Mouse (Mus musculus) heart, embryonic 15.5 days (tissue): ENCODE results near the gene Tle1. TPM values are rescaled to one million over a fixed set of nuclear protein-coding genes. Genes with fewer than 3 reads are reported as not detected.

Experiments
- ATAC-seq: fragments of 200-750 bp; cut with Nextera tagmentation; replicated peaks from 2 replicates; pipeline ENCODE4 v1.8.0; 2017; ENCODE audit warnings: low read depth, moderate TSS enrichment; ENCODE audit not compliant: insufficient number of reproducible peaks, insufficient read depth, low FRiP score
- H3K27ac ChIP-seq: fragments of 300-500 bp; sonication (generic); 2 replicates; pipeline ENCODE4 v1.5.1; 2015; ENCODE audit warnings: mild to moderate bottlenecking, inconsistent platforms
- H3K27me3 ChIP-seq: fragments of 300-500 bp; sonication (generic); 2 replicates; pipeline ENCODE4 v1.6.1; 2015; ENCODE audit warnings: inconsistent platforms
- H3K36me3 ChIP-seq: fragments of 300-500 bp; sonication (generic); 2 replicates; pipeline ENCODE4 v1.6.1; 2015; ENCODE audit warnings: mild to moderate bottlenecking, inconsistent platforms
- H3K4me1 ChIP-seq: fragments of 300-500 bp; sonication (generic); replicated peaks from 2 replicates; pipeline ENCODE4 v1.6.1; 2015; ENCODE audit warnings: inconsistent platforms
- H3K4me2 ChIP-seq: fragments of 300-500 bp; sonication (generic); 2 replicates; pipeline ENCODE4 v1.6.1; 2015; ENCODE audit warnings: inconsistent platforms, mild to moderate bottlenecking, moderate library complexity
- H3K4me3 ChIP-seq: fragments of 300-500 bp; sonication (generic); 2 replicates; pipeline ENCODE4 v1.5.1; 2015; ENCODE audit warnings: mild to moderate bottlenecking, inconsistent platforms
- H3K9ac ChIP-seq: fragments of 300-500 bp; sonication (generic); 2 replicates; pipeline ENCODE4 v1.6.1; 2015; ENCODE audit warnings: mild to moderate bottlenecking, inconsistent platforms
- H3K9me3 ChIP-seq: fragments of 300-500 bp; sonication (generic); replicated peaks from 2 replicates; pipeline ENCODE4 v1.6.1; 2016; ENCODE audit warnings: inconsistent platforms
- WGBS: fragments of 180-500 bp; shearing (Covaris S2); methylation state at CpG from one replicate; pipeline ENCODE4 v1.1.7; 2015; ENCODE audit warnings: mixed read lengths; 5-methylcytosine and 5-hydroxymethylcytosine counted together
- polyA plus RNA-seq: library from polyadenylated mRNA; unstranded; fragments of >200 nt; fragmentation: Nextera tagmentation; extraction: Ambion mirVana; gene quantifications from 2 replicates; pipeline ENCODE4 v1.2.1, GENCODE M21; 2015

Gene Tle1
- polyA plus RNA-seq, 1 experiment from 2014 or later: 6.1 TPM

- WGBS: 65% methylated on average over 14 of the region's 14 CpGs
- Histone ChIP-seq H3K4me3 (no peak overlapping the region), H3K27ac (no peak overlapping the region), H3K36me3 (no peaks in the 10 kb centered on the region), H3K4me2 (no peak overlapping the region), H3K27me3 (peaks cover 8% of the 10 kb centered on the region; the same call in 1 of the 2 replicates), H3K4me1 (no peaks in the 10 kb centered on the region), H3K9ac (no peak overlapping the region), H3K9me3 (no peaks in the 10 kb centered on the region)
- ATAC-seq: no peak
Measured at GRCm38 (mm10) chr4:72160102-72160511, 40.6 kb downstream of the Tle1 start.

GRCm38 (mm10) chr4:72157931-72158371 lies 42.8 kb downstream of the Tle1 start:
- 45% methylated on average over 10 of the region's 10 CpGs for WGBS
- H3K4me2 ChIP-seq: no peak overlapping the region
- no peaks in the 10 kb centered on the region for H3K4me1 ChIP-seq
- peaks cover 6% of the 10 kb centered on the region; the same call in 1 of the 2 replicates for H3K27me3 ChIP-seq
- ATAC-seq: no peak
- no peaks in the 10 kb centered on the region for H3K36me3 ChIP-seq
- H3K27ac ChIP-seq: no peak overlapping the region
- H3K9ac ChIP-seq: no peak overlapping the region
- H3K4me3 ChIP-seq: no peak overlapping the region
- no peaks in the 10 kb centered on the region for H3K9me3 ChIP-seq

GRCm38 (mm10) chr4:72150460-72151131 lies 50.1 kb downstream of the Tle1 start:
- Histone ChIP-seq H3K9me3 (no peaks in the 10 kb centered on the region), H3K4me3 (no peak overlapping the region), H3K4me2 (no peak overlapping the region), H3K9ac (no peak overlapping the region), H3K4me1 (no peaks in the 10 kb centered on the region), H3K27ac (no peak overlapping the region), H3K27me3 (0 out of 2 replicates have a peak, but pooled peaks cover 4% of the 10 kb centered on the region), H3K36me3 (no peaks in the 10 kb centered on the region)
- ATAC-seq: no peak
- 45% methylated on average over 4 of the region's 4 CpGs for WGBS

- Histone ChIP-seq H3K9me3 (no peaks in the 10 kb centered on the region), H3K36me3 (no peaks in the 10 kb centered on the region), H3K27me3 (0 out of 2 replicates have a peak, but pooled peaks cover 4% of the 10 kb centered on the region), H3K27ac (no peak overlapping the region), H3K4me2 (no peak overlapping the region), H3K4me3 (no peak overlapping the region), H3K9ac (no peak overlapping the region), H3K4me1 (no peaks in the 10 kb centered on the region)
- WGBS: 84% methylated on average over 2 of the region's 2 CpGs
- ATAC-seq: no peak
Measured at GRCm38 (mm10) chr4:72146003-72146402, 54.7 kb downstream of the Tle1 start.

GRCm38 (mm10) chr4:72144541-72144940 lies 56.2 kb downstream of the Tle1 start:
- H3K9ac ChIP-seq: no peak overlapping the region
- H3K4me1 ChIP-seq: peaks cover 5% of the 10 kb centered on the region; the same call in 1 of the 2 replicates
- no peaks in the 10 kb centered on the region for H3K9me3 ChIP-seq
- 82% methylated on average over 2 of the region's 2 CpGs for WGBS
- no peak overlapping the region for H3K4me2 ChIP-seq
- no peak overlapping the region for H3K4me3 ChIP-seq
- 0 out of 2 replicates have a peak, but pooled peaks cover 4% of the 10 kb centered on the region for H3K27me3 ChIP-seq
- ATAC-seq: no peak
- no peaks in the 10 kb centered on the region for H3K36me3 ChIP-seq
- no peak overlapping the region for H3K27ac ChIP-seq

- H3K4me2 ChIP-seq: no peak overlapping the region
- no peak for ATAC-seq
- no peak overlapping the region for H3K9ac ChIP-seq
- no peak overlapping the region for H3K4me3 ChIP-seq
- H3K27ac ChIP-seq: no peak overlapping the region
- WGBS: 75% methylated on average over 3 of the region's 3 CpGs
- peaks cover 4% of the 10 kb centered on the region; the same call in 1 of the 2 replicates for H3K36me3 ChIP-seq
- peaks cover 9% of the 10 kb centered on the region; the same call in 1 of the 2 replicates for H3K4me1 ChIP-seq
- H3K27me3 ChIP-seq: 0 out of 2 replicates have a peak, but pooled peaks cover 4% of the 10 kb centered on the region
- H3K9me3 ChIP-seq: no peaks in the 10 kb centered on the region
Measured at GRCm38 (mm10) chr4:72140706-72141105, 60.0 kb downstream of the Tle1 start.

GRCm38 (mm10) chr4:72139475-72140120 lies 61.1 kb downstream of the Tle1 start:
- H3K9ac ChIP-seq: no peak overlapping the region
- peaks cover 4% of the 10 kb centered on the region; the same call in 1 of the 2 replicates for H3K36me3 ChIP-seq
- no peak overlapping the region for H3K27ac ChIP-seq
- H3K9me3 ChIP-seq: no peaks in the 10 kb centered on the region
- H3K4me3 ChIP-seq: no peak overlapping the region
- H3K4me2 ChIP-seq: no peak overlapping the region
- H3K27me3 ChIP-seq: 0 out of 2 replicates have a peak, but pooled peaks cover 4% of the 10 kb centered on the region
- WGBS: 39% methylated on average over 11 of the region's 11 CpGs
- ATAC-seq: 0 out of 2 replicates have a peak, but pooled peaks have one; percentile 64
- H3K4me1 ChIP-seq: peaks cover 9% of the 10 kb centered on the region; the same call in 1 of the 2 replicates

- peaks cover 4% of the 10 kb centered on the region; the same call in 1 of the 2 replicates for H3K36me3 ChIP-seq
- peaks cover 9% of the 10 kb centered on the region; the same call in 1 of the 2 replicates for H3K4me1 ChIP-seq
- no peaks in the 10 kb centered on the region for H3K9me3 ChIP-seq
- no peak overlapping the region for H3K4me3 ChIP-seq
- no peak overlapping the region for H3K27ac ChIP-seq
- no peak overlapping the region for H3K9ac ChIP-seq
- H3K27me3 ChIP-seq: 0 out of 2 replicates have a peak, but pooled peaks cover 4% of the 10 kb centered on the region
- 91% methylated on average over 11 of the region's 11 CpGs for WGBS
- H3K4me2 ChIP-seq: no peak overlapping the region
- no peak for ATAC-seq
Measured at GRCm38 (mm10) chr4:72138264-72139080, 62.2 kb downstream of the Tle1 start.

GRCm38 (mm10) chr4:72132646-72133045 lies 68.1 kb downstream of the Tle1 start:
- ATAC-seq: no peak
- Histone ChIP-seq H3K27me3 (no peaks in the 10 kb centered on the region), H3K27ac (no peak overlapping the region), H3K36me3 (peaks cover 4% of the 10 kb centered on the region; the same call in 1 of the 2 replicates), H3K9me3 (no peaks in the 10 kb centered on the region), H3K4me3 (no peak overlapping the region), H3K9ac (no peak overlapping the region), H3K4me1 (no peaks in the 10 kb centered on the region), H3K4me2 (no peak overlapping the region)
- WGBS: 72% methylated on average over 3 of the region's 3 CpGs

GRCm38 (mm10) chr4:72127596-72127995 lies 73.1 kb downstream of the Tle1 start:
- H3K4me3 ChIP-seq: no peak overlapping the region
- no peak overlapping the region for H3K4me2 ChIP-seq
- H3K27me3 ChIP-seq: no peaks in the 10 kb centered on the region
- no peak for ATAC-seq
- no peaks in the 10 kb centered on the region for H3K9me3 ChIP-seq
- no peak overlapping the region for H3K27ac ChIP-seq
- WGBS: 70% methylated on average over 2 of the region's 2 CpGs
- no peaks in the 10 kb centered on the region; the same call in 1 of the 2 replicates for H3K4me1 ChIP-seq
- no peaks in the 10 kb centered on the region for H3K36me3 ChIP-seq
- H3K9ac ChIP-seq: no peak overlapping the region

GRCm38 (mm10) chr4:72124790-72125189 lies 75.9 kb downstream of the Tle1 start:
- peak; percentile 44; the same call in 1 of the 2 replicates for ATAC-seq
- H3K27ac ChIP-seq: no peak overlapping the region
- no peak overlapping the region for H3K9ac ChIP-seq
- no peak overlapping the region for H3K4me2 ChIP-seq
- H3K27me3 ChIP-seq: no peaks in the 10 kb centered on the region
- WGBS: 36% methylated on average over 5 of the region's 5 CpGs
- 0 out of 2 replicates have a peak, but pooled peaks cover 4% of the 10 kb centered on the region for H3K36me3 ChIP-seq
- H3K4me3 ChIP-seq: no peak overlapping the region
- no peaks in the 10 kb centered on the region for H3K9me3 ChIP-seq
- no peaks in the 10 kb centered on the region; the same call in 1 of the 2 replicates for H3K4me1 ChIP-seq
